Mouse (Mus musculus) retina, postnatal 7 days (tissue): ENCODE data around the gene Hddc3.
A peak's percentile ranks its signal among the peaks of the same experiment; 100 is the strongest.

ENCODE experiments used
- DNase-seq: peaks from one replicate; pipeline ENCODE4 v3.0.0-alpha.2; 2012; ENCODE audit warnings: low read depth, low spot score

Hddc3 gene

GRCm38 (mm10) chr7:80334848-80335247 is 8.1 kb upstream of the Hddc3 start:
- no peak for DNase-seq

- DNase-seq, result no peak
Measured at GRCm38 (mm10) chr7:80336932-80337331, 6.0 kb upstream of the Hddc3 start.

- DNase-seq, result no peak
Measured at GRCm38 (mm10) chr7:80339371-80339770, 3.5 kb upstream of the Hddc3 start.

- peak; percentile 97 for DNase-seq
Measured at GRCm38 (mm10) chr7:80339793-80340628, 2.9 kb upstream of the Hddc3 start.

- no peak for DNase-seq
Measured at GRCm38 (mm10) chr7:80340793-80341192, 2.1 kb upstream of the Hddc3 start, which contains the start of gene Unc45a. TSS of gene Unc45a (minus strand) at chr7:80341005.

GRCm38 (mm10) chr7:80341793-80342192 is 1.1 kb upstream of the Hddc3 start:
- no peak for DNase-seq

- no peak for DNase-seq
Measured at GRCm38 (mm10) chr7:80343270-80344018, 540 bp downstream of the Hddc3 start.

- DNase-seq, result no peak
Measured at GRCm38 (mm10) chr7:80346173-80346572, 3.3 kb downstream of the Hddc3 start.

GRCm38 (mm10) chr7:80346830-80347229 is 3.9 kb downstream of the Hddc3 start:
- DNase-seq, result no peak

GRCm38 (mm10) chr7:80347670-80348586 is 5.0 kb downstream of the Hddc3 start:
- DNase-seq, result no peak

GRCm38 (mm10) chr7:80350808-80351207 is 7.9 kb downstream of the Hddc3 start:
- DNase-seq, result no peak

- DNase-seq, result no peak
Measured at GRCm38 (mm10) chr7:80352920-80353319, 10.0 kb downstream of the Hddc3 start.

GRCm38 (mm10) chr7:80356351-80356750 is 13.4 kb downstream of the Hddc3 start:
- no peak for DNase-seq

- DNase-seq, result no peak
Measured at GRCm38 (mm10) chr7:80357156-80357555, 14.3 kb downstream of the Hddc3 start.

- no peak for DNase-seq
Measured at GRCm38 (mm10) chr7:80358039-80358438, 15.1 kb downstream of the Hddc3 start.

GRCm38 (mm10) chr7:80360435-80360834 is 17.5 kb downstream of the Hddc3 start:
- DNase-seq, result no peak

GRCm38 (mm10) chr7:80365759-80366158 is 22.9 kb downstream of the Hddc3 start:
- no peak for DNase-seq

- no peak for DNase-seq
Measured at GRCm38 (mm10) chr7:80367232-80367631, 24.3 kb downstream of the Hddc3 start.

GRCm38 (mm10) chr7:80368009-80368408 is 25.1 kb downstream of the Hddc3 start:
- DNase-seq, result no peak

- no peak for DNase-seq
Measured at GRCm38 (mm10) chr7:80368635-80369421, 25.9 kb downstream of the Hddc3 start.

GRCm38 (mm10) chr7:80369461-80369860 is 26.6 kb downstream of the Hddc3 start:
- DNase-seq, result no peak
